Mouse (Mus musculus): ENCODE data around the gene Adgrb3.

Adgrb3 gene

GRCm38 (mm10) chr1:25828971-25829920 is at the start of gene Adgrb3:
Gene Adgrb3 (minus strand): TSS chr1:25829707.
- no peak for DNase-seq (ENCODE audit: low spot score in 2 of 2)

GRCm38 (mm10) chr1:25877526-25877925 is 48.0 kb upstream of the Adgrb3 start:
- DNase-seq (ENCODE audit: low spot score in 2 of 2): no peak

- no peak for DNase-seq (ENCODE audit: low spot score in 2 of 2)
Observed at GRCm38 (mm10) chr1:25857473-25857872, 28.0 kb upstream of the Adgrb3 start.

GRCm38 (mm10) chr1:25854451-25854978 is 25.0 kb upstream of the Adgrb3 start:
- no peak for DNase-seq (ENCODE audit: low spot score in 2 of 2)

GRCm38 (mm10) chr1:25832260-25832659 is 2.8 kb upstream of the Adgrb3 start:
- no peak for DNase-seq (ENCODE audit: low spot score in 2 of 2)

- no peak for DNase-seq (ENCODE audit: low spot score in 2 of 2)
Observed at GRCm38 (mm10) chr1:25831521-25831900, 2.0 kb upstream of the Adgrb3 start.

GRCm38 (mm10) chr1:25830757-25831520 is 1.4 kb upstream of the Adgrb3 start:
- no peak for DNase-seq (ENCODE audit: low spot score in 2 of 2)

GRCm38 (mm10) chr1:25829921-25830751 is 629 bp upstream of the Adgrb3 start:
- DNase-seq (ENCODE audit: low spot score in 2 of 2): no peak

GRCm38 (mm10) chr1:25828071-25828755 is 1.3 kb downstream of the Adgrb3 start:
- DNase-seq (ENCODE audit: low spot score in 2 of 2): no peak

- DNase-seq (ENCODE audit: low spot score in 2 of 2): no peak
Observed at GRCm38 (mm10) chr1:25827436-25827835, 2.1 kb downstream of the Adgrb3 start.

- no peak for DNase-seq (ENCODE audit: low spot score in 2 of 2)
Observed at GRCm38 (mm10) chr1:25826771-25827170, 2.7 kb downstream of the Adgrb3 start.

- no peak for DNase-seq (ENCODE audit: low spot score in 2 of 2)
Observed at GRCm38 (mm10) chr1:25824626-25825025, 4.9 kb downstream of the Adgrb3 start.

GRCm38 (mm10) chr1:25823961-25824360 is 5.5 kb downstream of the Adgrb3 start:
- no peak for DNase-seq (ENCODE audit: low spot score in 2 of 2)

GRCm38 (mm10) chr1:25815491-25815890 is 14.0 kb downstream of the Adgrb3 start:
- DNase-seq (ENCODE audit: low spot score in 2 of 2): no peak

- no peak for DNase-seq (ENCODE audit: low spot score in 2 of 2)
Observed at GRCm38 (mm10) chr1:25778784-25779183, 50.7 kb downstream of the Adgrb3 start.

GRCm38 (mm10) chr1:25777459-25777858 is 52.0 kb downstream of the Adgrb3 start:
- no peak for DNase-seq (ENCODE audit: low spot score in 2 of 2)

- no peak for DNase-seq (ENCODE audit: low spot score in 2 of 2)
Observed at GRCm38 (mm10) chr1:25775440-25776130, 53.9 kb downstream of the Adgrb3 start.

- no peak for DNase-seq (ENCODE audit: low spot score in 2 of 2)
Observed at GRCm38 (mm10) chr1:25768958-25769357, 60.5 kb downstream of the Adgrb3 start.

GRCm38 (mm10) chr1:25755265-25755664 is 74.2 kb downstream of the Adgrb3 start:
- no peak for DNase-seq (ENCODE audit: low spot score in 2 of 2)

GRCm38 (mm10) chr1:25754528-25754927 is 75.0 kb downstream of the Adgrb3 start:
- DNase-seq (ENCODE audit: low spot score in 2 of 2): no peak

All from urinary bladder, postnatal 36 days (tissue).